Mouse (Mus musculus): ENCODE measurements around the gene Gm21861. TPM values are rescaled to one million over a fixed set of nuclear protein-coding genes. Genes with fewer than 3 reads are reported as not detected.

The Gm21861 gene
- not detected in 2 replicates for polyA plus RNA-seq (2012; rRNA removed)

DNA sequence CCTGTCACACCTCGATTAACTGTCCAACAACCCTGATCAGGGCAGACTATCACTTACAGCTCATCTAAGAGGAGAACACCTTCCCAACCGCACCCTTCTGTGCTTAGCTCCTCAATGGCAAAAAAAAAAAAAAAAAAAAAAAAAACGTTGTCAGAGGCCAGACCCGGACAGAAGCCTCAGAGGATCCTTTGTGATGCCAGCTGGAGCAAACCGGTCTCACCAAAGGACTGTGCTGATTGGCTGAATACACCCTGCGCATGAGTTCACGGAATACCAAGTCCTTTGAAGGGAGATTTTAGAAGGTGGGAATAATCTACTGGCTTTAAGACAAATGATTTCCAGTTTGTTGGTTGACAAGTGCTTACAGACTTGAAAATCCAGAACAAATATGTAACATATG is at the start of gene Gm21861:
Gm21861 (minus strand) TSS at position 101 of the 400 bp plus-strand sequence.

Data from central nervous system, embryonic 11.5 days (tissue).